Comparison of ENCODE assay signal across 25 mouse cellular contexts in genomic region chr10:61519491-61519890, GRCm38 (mm10). TPM values are rescaled to one million over a fixed set of nuclear protein-coding genes. Genes with fewer than 3 reads are reported as not detected.
DNase-seq lines count a peak whose midpoint lies in the region; ATAC-seq lines count a peak whose summit lies in the region.
"Had no signal": no experiment of that assay in that cellular context is flagged by ENCODE, and none has a peak within 500 bp of the region (broad histone marks: within the 10 kb centered on the region; RNA-seq: fewer than 3 reads in every experiment).

No protein-coding gene starts in this region.

- peak; percentile 81 for DNase-seq in heart, adult 11 months
- DNase-seq in testis, postnatal 14 days (ENCODE audit: low spot score): peak; percentile 22
- DNase-seq in testis, postnatal 10 days (ENCODE audit: low spot score): no peak
- no peak for DNase-seq in frontal cortex, adult 2 months (ENCODE audit: extremely low spot score in 1 of 2, low spot score in 1 of 2)
- DNase-seq in kidney, adult 18-20 months: no peak
- DNase-seq: adrenal gland, adult 2 months; adrenal gland, postnatal 10 days; adrenal gland, postnatal 25 days; B cell, adult 2 months; cerebellum, adult 11 months; cerebellum, adult 18-20 months; cerebellum, adult 8-10 months; cerebellum, adult 9-11 months; cerebellum, postnatal 14 days; cerebellum, postnatal 36 days; embryo, embryonic 11 days had no signal

- H3K9ac ChIP-seq in heart, embryonic 11.5 days (ENCODE audit: low read depth, low read length): no peak overlapping the region
- H3K9ac ChIP-seq: embryonic facial prominence, embryonic 13.5 days; embryonic facial prominence, embryonic 15.5 days; forebrain, embryonic 13.5 days; forebrain, embryonic 15.5 days had no signal

- ATAC-seq in heart, embryonic 11.5 days (replicated peaks; ENCODE audit: insufficient number of reproducible peaks, low FRiP score, low TSS enrichment): no peak
- ATAC-seq in megakaryocyte progenitor cell, adult 5-6 weeks (replicated peaks; ENCODE audit: poor library complexity): peak; percentile 59
- ATAC-seq: CD4-positive, CD25-positive, alpha-beta regulatory T cell, adult 4 months; forebrain, embryonic 15.5 days had no signal

- H3K27me3 ChIP-seq in heart, embryonic 11.5 days (ENCODE audit: control insufficient read depth, insufficient read depth, low read length): no peaks in the 10 kb centered on the region
- H3K27me3 ChIP-seq: CH12.LX; embryonic facial prominence, embryonic 13.5 days; embryonic facial prominence, embryonic 15.5 days; forebrain, embryonic 13.5 days; forebrain, embryonic 15.5 days had no signal

- no peak overlapping the region for H3K4me2 ChIP-seq in heart, embryonic 11.5 days
- H3K4me2 ChIP-seq: embryonic facial prominence, embryonic 13.5 days; embryonic facial prominence, embryonic 15.5 days; forebrain, embryonic 13.5 days; forebrain, embryonic 15.5 days had no signal

- H3K4me3 ChIP-seq in heart, embryonic 11.5 days (ENCODE audit: low read depth, low read length): no peak overlapping the region
- H3K4me3 ChIP-seq: embryonic facial prominence, embryonic 13.5 days; embryonic facial prominence, embryonic 15.5 days; erythroblast, embryonic 14.5 days; forebrain, embryonic 13.5 days; forebrain, embryonic 15.5 days had no signal

- no peaks in the 10 kb centered on the region for H3K36me3 ChIP-seq in heart, embryonic 11.5 days (ENCODE audit: control insufficient read depth, insufficient read depth, low read length)
- H3K36me3 ChIP-seq: embryonic facial prominence, embryonic 13.5 days; embryonic facial prominence, embryonic 15.5 days; forebrain, embryonic 15.5 days had no signal

- peaks cover 16% of the 10 kb centered on the region for H3K4me1 ChIP-seq in heart, embryonic 11.5 days (ENCODE audit: control insufficient read depth, insufficient read depth, low read length)

- 34% methylated on average over 2 of the region's 2 CpGs for WGBS in heart, embryonic 11.5 days (ENCODE audit: insufficient replicate concordance)

- H3K27ac ChIP-seq in heart, embryonic 11.5 days (ENCODE audit: low read depth, low read length): no peak overlapping the region
- H3K27ac ChIP-seq: embryonic facial prominence, embryonic 13.5 days; embryonic facial prominence, embryonic 15.5 days; forebrain, embryonic 13.5 days; forebrain, embryonic 15.5 days had no signal

- peaks cover 3% of the 10 kb centered on the region; the same call in 1 of the 2 replicates for H3K9me3 ChIP-seq in heart, embryonic 11.5 days (replicated peaks; ENCODE audit: control insufficient read depth, low read length)
- H3K9me3 ChIP-seq: embryonic facial prominence, embryonic 13.5 days; embryonic facial prominence, embryonic 15.5 days; forebrain, embryonic 13.5 days; forebrain, embryonic 15.5 days had no signal

RNA-seq across cellular contexts. Expression of gene Lrrc20, which starts 43.9 kb away (rescaled TPM):
- 12.1 and 14.8 TPM in 2 replicates for polyA plus RNA-seq in heart, embryonic 11.5 days (2014; fragmentation: Nextera tagmentation; extraction: Ambion mirVana)
- total RNA-seq in megakaryocyte progenitor cell, adult 5-6 weeks (2015): 5.6 and 6.1 TPM in 2 replicates
- 6.0 and 7.4 TPM in 2 replicates for total RNA-seq in megakaryocyte progenitor cell, adult 5-6 weeks (2017)
- polyA plus RNA-seq in frontal cortex, adult 2 months (2012; rRNA removed): 20.3 and 22.3 TPM in 2 replicates

Comparison
In these comparisons a context has a peak if more than half of its experiments do, and no peak if none do; other contexts are left out.
1. DNase-seq: peak in heart, adult 11 months (single experiment) and testis, postnatal 14 days (single experiment); none in testis, postnatal 10 days (single experiment), frontal cortex, adult 2 months (0 of 2) and kidney, adult 18-20 months (single experiment).